Mouse (Mus musculus) CH12.LX (cell line): Measurements from ENCODE around the gene Hspa1a. TPM values are rescaled to one million over a fixed set of nuclear protein-coding genes. Genes with fewer than 3 reads are reported as not detected.
A peak's percentile ranks its signal among the peaks of the same experiment; 100 is the strongest.

Experiments used
- DNase-seq: peaks from one replicate; pipeline ENCODE4 v3.0.0-alpha.2; 2013; ENCODE audit errors: extremely low read depth
- H3K27ac ChIP-seq: 2 replicates; pipeline ENCODE4 v1.5.1; 2012; ENCODE audit warnings: low read depth, mild to moderate bottlenecking, control low read depth, moderate library complexity; ENCODE audit not compliant: insufficient read depth
- H3K27me3 ChIP-seq: replicated peaks from 2 replicates; pipeline ENCODE3; 2012; ENCODE audit warnings: inconsistent platforms
- H3K36me3 ChIP-seq, 2 experiments: replicated peaks in 1 of 2; 2 replicates each; pipeline versions ENCODE3 to v1.6.1; 2012; ENCODE audit warnings: inconsistent platforms in 1 of 2, low read length in 1 of 2, mild to moderate bottlenecking in 1 of 2, mixed read lengths in 1 of 2, moderate library complexity in 1 of 2; ENCODE audit not compliant: control insufficient read depth in 1 of 2, insufficient read depth in 1 of 2
- H3K4me1 ChIP-seq, 2 experiments: 2 replicates each; pipeline ENCODE4 v1.6.1; 2012; ENCODE audit warnings: inconsistent platforms in 1 of 2, moderate library complexity in 1 of 2; ENCODE audit not compliant: insufficient read depth in 2 of 2, control insufficient read depth in 1 of 2
- H3K4me2 ChIP-seq: 2 replicates; pipeline ENCODE4 v1.6.1; 2012; ENCODE audit warnings: low read depth, mild to moderate bottlenecking, control low read depth; ENCODE audit not compliant: poor library complexity, insufficient read depth, severe bottlenecking
- H3K4me3 ChIP-seq, 3 experiments: fragments of 150-350 bp in 1 of 3; sonication (generic) in 1 of 3; replicated peaks in 1 of 3; 2 replicates each; pipeline versions ENCODE3 to v1.5.1; 2011 to 2012; ENCODE audit warnings: low read depth in 2 of 3, low read length in 2 of 3, mild to moderate bottlenecking in 2 of 3, moderate library complexity in 2 of 3, control low read depth in 1 of 3, improper control_type of control experiment in 1 of 3, inconsistent platforms in 1 of 3, mixed read lengths in 1 of 3; ENCODE audit not compliant: poor library complexity in 1 of 3
- H3K79me2 ChIP-seq: replicated peaks from 2 replicates; pipeline ENCODE4 v1.6.1; 2012; ENCODE audit warnings: mild to moderate bottlenecking, moderate library complexity; ENCODE audit not compliant: control insufficient read depth, poor library complexity, insufficient read depth, severe bottlenecking; ENCODE audit errors: extremely low read depth
- H3K9ac ChIP-seq: 2 replicates; pipeline ENCODE4 v1.6.1; 2012; ENCODE audit warnings: low read depth, mild to moderate bottlenecking, control low read depth, moderate library complexity; ENCODE audit not compliant: insufficient read depth
- H3K9me3 ChIP-seq: replicated peaks from 2 replicates; pipeline ENCODE3; 2012; ENCODE audit warnings: low read length, inconsistent platforms, mixed read lengths
- CHD2 ChIP-seq: IDR thresholded peaks from 2 replicates; pipeline ENCODE4 v1.6.1; 2011; ENCODE audit warnings: low read length, improper control_type of control experiment
- CTCF ChIP-seq, 2 experiments: IDR thresholded peaks in 1 of 2; conservative IDR thresholded peaks in 1 of 2; 2 replicates each; pipeline ENCODE4 v1.5.1; 2011 to 2012; ENCODE audit warnings: low read depth in 2 of 2, low read length in 2 of 2, improper control_type of control experiment in 1 of 2, inconsistent platforms in 1 of 2, mild to moderate bottlenecking in 1 of 2, moderate library complexity in 1 of 2
- ELF1 ChIP-seq: IDR thresholded peaks from 2 replicates; pipeline ENCODE4 v1.6.1; 2014; ENCODE audit warnings: low read depth, mild to moderate bottlenecking, inconsistent platforms, low read length, improper control_type of control experiment
- GABPA ChIP-seq: IDR thresholded peaks from 2 replicates; pipeline ENCODE4 v1.6.1; 2012; ENCODE audit warnings: low read depth, low read length, improper control_type of control experiment, inconsistent platforms; ENCODE audit not compliant: insufficient replicate concordance
- HCFC1 ChIP-seq: IDR thresholded peaks from 2 replicates; pipeline ENCODE4 v1.6.1; 2012; ENCODE audit warnings: low read depth, mild to moderate bottlenecking, inconsistent platforms, low read length, improper control_type of control experiment
- KAT2A ChIP-seq: IDR thresholded peaks from 2 replicates; pipeline ENCODE4 v1.6.1; 2012; ENCODE audit warnings: low read length, improper control_type of control experiment, inconsistent platforms; ENCODE audit not compliant: insufficient replicate concordance
- MAFK ChIP-seq: IDR thresholded peaks from 2 replicates; pipeline ENCODE4 v1.6.1; 2011; ENCODE audit warnings: low read length, improper control_type of control experiment; ENCODE audit not compliant: insufficient replicate concordance
- MAX ChIP-seq: IDR thresholded peaks from 2 replicates; pipeline ENCODE4 v1.6.1; 2011; ENCODE audit warnings: low read length, improper control_type of control experiment
- MXI1 ChIP-seq: IDR thresholded peaks from 2 replicates; pipeline ENCODE4 v1.6.1; 2011; ENCODE audit warnings: mild to moderate bottlenecking, low read depth, low read length, improper control_type of control experiment
- PAX5 ChIP-seq: IDR thresholded peaks from 2 replicates; pipeline ENCODE4 v1.6.1; 2012; ENCODE audit warnings: low read length, inconsistent platforms, mixed read lengths
- RAD21 ChIP-seq: IDR thresholded peaks from 2 replicates; pipeline ENCODE4 v1.6.1; 2011; ENCODE audit warnings: low read depth, mild to moderate bottlenecking, low read length, improper control_type of control experiment, moderate library complexity
- SMC3 ChIP-seq: IDR thresholded peaks from 2 replicates; pipeline ENCODE4 v1.6.1; 2011; ENCODE audit warnings: low read depth, low read length, improper control_type of control experiment
- TBP ChIP-seq: conservative IDR thresholded peaks from 2 replicates; pipeline ENCODE4 v1.6.1; 2011; ENCODE audit warnings: low read depth, low read length, improper control_type of control experiment
- USF2 ChIP-seq: conservative IDR thresholded peaks from 2 replicates; pipeline ENCODE4 v1.6.1; 2011; ENCODE audit warnings: low read depth, low read length, improper control_type of control experiment
- ZMIZ1 ChIP-seq: IDR thresholded peaks from 2 replicates; pipeline ENCODE4 v1.6.1; 2012; ENCODE audit warnings: low read depth, mild to moderate bottlenecking, inconsistent platforms, low read length, improper control_type of control experiment
- dilution Hi-C: fragments of 300-500 bp; cut with MboI; formaldehyde crosslinking; loops from 2 replicates; pipeline ENCODE4 v1.14.3; 2020; ENCODE audit warnings: low sequenced_read_pairs; ENCODE audit not compliant: extremely low pct_unique_long_range_greater_than_20kb, extremely low pct_ligation_motif_present
- in situ Hi-C: fragments of 300-500 bp; cut with MboI; formaldehyde crosslinking; loops from 3 replicates; pipeline ENCODE4 v1.14.3; 2019; ENCODE audit warnings: low sequenced_read_pairs, low pct_ligation_motif_present, low pct_unique_long_range_greater_than_20kb, mixed read lengths
- polyA plus RNA-seq: library from polyadenylated mRNA; unstranded; fragments of >175 nt; gene quantifications from 2 replicates; pipeline ENCODE4 v1.2.1, GENCODE M21; 2012; ENCODE audit warnings: low read depth; ENCODE audit not compliant: insufficient read length
- total RNA-seq, 2 experiments: library from RNA; depleted of rRNA; stranded (reverse); fragments of 300-350 nt in 1 of 2; fragments of >200 nt in 1 of 2; gene quantifications; 2 replicates each; pipeline ENCODE4 v1.2.3; 2012 to 2014

The Hspa1a gene
- total and polyA plus RNA-seq, 3 experiments, result not detected

- Histone ChIP-seq H3K27ac (no peak overlapping the region; the same call in 1 of the 2 replicates), H3K9me3 (peaks cover 34% of the 10 kb centered on the region), H3K9ac (no peak overlapping the region), H3K4me1 (peaks cover 1 to 2% of the 10 kb centered on the region in 2 experiments; a peak in 1 of 4 replicates), H3K27me3 (no peaks in the 10 kb centered on the region), H3K36me3 (peaks cover 59 to 73% of the 10 kb centered on the region in 2 experiments), H3K4me2 (no peak overlapping the region)
- in situ Hi-C loops, result no loop called here
- no peak for DNase-seq
- no peak for TF ChIP-seq USF2
- 0 out of 2 replicates have a peak, but pooled peaks have one; percentile 12 for TF ChIP-seq CHD2
- peak; percentile 33; the same call in 1 of the 2 replicates for TF ChIP-seq ZMIZ1
- TF ChIP-seq, all 38 proteins: peak for 2
- dilution Hi-C loops, result no loop called here
- H3K4me3 ChIP-seq, result no peak overlapping the region
- H3K79me2 ChIP-seq, result no peaks in the 10 kb centered on the region
Observed at GRCm38 (mm10) chr17:34994751-34995150, 22.8 kb upstream of the Hspa1a start.

DNA sequence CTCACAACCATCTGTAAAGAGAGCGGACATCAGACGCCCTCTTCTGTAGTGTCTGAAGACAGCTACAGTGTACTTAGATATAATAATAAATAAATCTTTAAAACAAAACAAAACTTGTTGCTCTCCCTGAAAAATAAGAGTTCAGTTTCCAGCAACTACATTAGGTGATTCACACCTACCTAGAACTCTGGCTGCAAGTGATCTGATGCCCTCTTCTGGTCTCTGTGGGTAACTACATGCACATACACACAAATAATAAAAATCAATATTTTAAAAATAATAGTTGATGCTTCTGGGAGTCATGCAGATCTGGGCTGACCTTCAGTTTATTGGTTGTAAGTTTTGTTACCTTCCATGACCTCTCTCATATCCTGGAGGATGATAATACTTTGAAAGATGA lies 12.3 kb upstream of the Hspa1a start:
- TF ChIP-seq MAX (no peak), ELF1 (no peak), CTCF (conservative IDR thresholded peaks at IDR 0.05 in 1 of 2, IDR thresholded peaks at IDR 0.05 in 1 of 2; ENCODE audit: low read depth in 2 of 2, low read length in 2 of 2) (peak; percentile 39 to 63; a peak in 3 of 4 replicates), TBP (no peak), CHD2 (no peak), ZMIZ1 (no peak), RAD21 (peak; percentile 48), MXI1 (no peak), HCFC1 (no peak), KAT2A (no peak), SMC3 (peak; percentile 27), GABPA (no peak), PAX5 (no peak), MAFK (no peak)
- Histone ChIP-seq H3K9ac (no peak overlapping the region), H3K4me3 (no peak overlapping the region), H3K79me2 (peaks cover 24% of the 10 kb centered on the region), H3K4me2 (no peak overlapping the region), H3K36me3 (peaks cover 26 to 44% of the 10 kb centered on the region in 2 experiments), H3K4me1 (peaks cover 2 to 24% of the 10 kb centered on the region in 2 experiments; a peak in 3 of 4 replicates), H3K9me3 (no peaks in the 10 kb centered on the region), H3K27ac (no peak overlapping the region), H3K27me3 (no peaks in the 10 kb centered on the region)
- in situ Hi-C loops, result no loop called here
- no peak for DNase-seq
- dilution Hi-C loops, result no loop called here
